Mouse (Mus musculus): ENCODE measurements around the gene Trpd52l3.
"Not testable (repeated sequence)": the region's sequence is repeated elsewhere in the genome, so short reads cannot be mapped to it uniquely, and the experiment has no call there.

Gene Trpd52l3

GRCm38 (mm10) chr19:30003621-30004020, at the start of gene Trpd52l3:
Trpd52l3 (plus strand) TSS chr19:30003790.
- peak; percentile 67 for DNase-seq (ENCODE audit: low spot score)

GRCm38 (mm10) chr19:29953833-29954232, 49.8 kb upstream of the Trpd52l3 start:
- no peak for DNase-seq (ENCODE audit: low spot score)

- DNase-seq (ENCODE audit: low spot score) = no peak
These were observed 48.1 kb upstream of the Trpd52l3 start for GRCm38 (mm10) chr19:29955454-29955853.

- DNase-seq (ENCODE audit: low spot score) = no peak
These were observed 42.7 kb upstream of the Trpd52l3 start for GRCm38 (mm10) chr19:29960906-29961305.

GRCm38 (mm10) chr19:29961842-29962241, 41.7 kb upstream of the Trpd52l3 start:
- no peak for DNase-seq (ENCODE audit: low spot score)

GRCm38 (mm10) chr19:29963598-29964092, 39.9 kb upstream of the Trpd52l3 start:
- no peak for DNase-seq (ENCODE audit: low spot score)

- DNase-seq (ENCODE audit: low spot score) = no peak
These were observed 35.6 kb upstream of the Trpd52l3 start for GRCm38 (mm10) chr19:29967960-29968359.

- DNase-seq (ENCODE audit: low spot score) = no peak
These were observed 30.2 kb upstream of the Trpd52l3 start for GRCm38 (mm10) chr19:29973396-29973795.

- DNase-seq (ENCODE audit: low spot score) = no peak
These were observed 24.7 kb upstream of the Trpd52l3 start for GRCm38 (mm10) chr19:29978847-29979246.

GRCm38 (mm10) chr19:29979452-29980089, 24.0 kb upstream of the Trpd52l3 start:
- DNase-seq (ENCODE audit: low spot score) = no peak

GRCm38 (mm10) chr19:29984208-29985005, 19.2 kb upstream of the Trpd52l3 start:
- DNase-seq (ENCODE audit: low spot score) = peak; percentile 72

- DNase-seq (ENCODE audit: low spot score) = no peak
These were observed 17.0 kb upstream of the Trpd52l3 start for GRCm38 (mm10) chr19:29986464-29987091.

- DNase-seq (ENCODE audit: low spot score) = no peak
These were observed 2.9 kb upstream of the Trpd52l3 start for GRCm38 (mm10) chr19:30000406-30001365.

GRCm38 (mm10) chr19:30001550-30001949, 2.0 kb upstream of the Trpd52l3 start:
- DNase-seq (ENCODE audit: low spot score) = no peak

- DNase-seq (ENCODE audit: low spot score) = no peak
These were observed 2.8 kb downstream of the Trpd52l3 start for GRCm38 (mm10) chr19:30006371-30006770.

GRCm38 (mm10) chr19:30010520-30011296, 7.1 kb downstream of the Trpd52l3 start:
- DNase-seq (ENCODE audit: low spot score) = no peak

GRCm38 (mm10) chr19:30014331-30014730, 10.7 kb downstream of the Trpd52l3 start:
- DNase-seq (ENCODE audit: low spot score) = no peak

- no peak for DNase-seq (ENCODE audit: low spot score)
These were observed 12.6 kb downstream of the Trpd52l3 start for GRCm38 (mm10) chr19:30016156-30016555.

- DNase-seq (ENCODE audit: low spot score) = not testable (repeated sequence)
These were observed 19.8 kb downstream of the Trpd52l3 start for GRCm38 (mm10) chr19:30023419-30023818.

GRCm38 (mm10) chr19:30029002-30029710, 25.6 kb downstream of the Trpd52l3 start:
- no peak for DNase-seq (ENCODE audit: low spot score)
